Mouse (Mus musculus) bone marrow macrophage, adult 2 months (primary cell): Measurements from ENCODE around the gene Emc7. TPM values are rescaled to one million over a fixed set of nuclear protein-coding genes. Genes with fewer than 3 reads are reported as not detected.

ENCODE experiments used
- H3K27ac ChIP-seq: 2 replicates; pipeline ENCODE4 v1.5.1; 2012; ENCODE audit warnings: low read depth, low read length; ENCODE audit not compliant: insufficient read depth
- H3K4me1 ChIP-seq: 2 replicates; pipeline ENCODE4 v1.6.1; 2012; ENCODE audit warnings: low read length; ENCODE audit not compliant: control insufficient read depth, insufficient read depth
- H3K4me3 ChIP-seq: 2 replicates; pipeline ENCODE4 v1.5.1; 2012; ENCODE audit warnings: mild to moderate bottlenecking, low read length, moderate library complexity; ENCODE audit not compliant: insufficient read depth
- CTCF ChIP-seq: IDR thresholded peaks from 2 replicates; pipeline ENCODE4 v1.5.1; 2012; ENCODE audit warnings: low read depth, mild to moderate bottlenecking, low read length, moderate library complexity
- POLR2A ChIP-seq: IDR thresholded peaks from 2 replicates; pipeline ENCODE4 v1.6.1; 2012; ENCODE audit warnings: mild to moderate bottlenecking, low read depth, low read length, borderline replicate concordance
- polyA plus RNA-seq: library from polyadenylated mRNA; stranded (reverse); fragments of >200 nt; gene quantifications from 2 replicates; pipeline ENCODE4 v1.2.4, GENCODE M21; 2012; ENCODE audit not compliant: missing spikeins, insufficient read depth, insufficient read length

The Emc7 gene
- polyA plus RNA-seq, 1 experiment = 21.8 TPM

- no peak for TF ChIP-seq POLR2A
- TF ChIP-seq CTCF = no peak
- H3K4me1 ChIP-seq = no peaks in the 10 kb centered on the region
- no peak overlapping the region for H3K4me3 ChIP-seq
- no peak overlapping the region for H3K27ac ChIP-seq
Observed at GRCm38 (mm10) chr2:112517218-112517617, 62.4 kb downstream of the Emc7 start.

GRCm38 (mm10) chr2:112518541-112518940 lies 63.7 kb downstream of the Emc7 start:
- Histone ChIP-seq H3K4me3 (no peak overlapping the region), H3K27ac (no peak overlapping the region), H3K4me1 (no peaks in the 10 kb centered on the region)
- TF ChIP-seq CTCF (no peak), POLR2A (no peak)

- Histone ChIP-seq H3K4me3 (no peak overlapping the region), H3K4me1 (no peaks in the 10 kb centered on the region), H3K27ac (no peak overlapping the region)
- no peak for TF ChIP-seq CTCF
Observed at GRCm38 (mm10) chr2:112520526-112521482, 66.0 kb downstream of the Emc7 start.

Other genes starting within 250 kb of the Emc7 start
- gene Lpcat4, start 215.5 kb upstream of the Emc7 start, polyA plus RNA-seq = 5.0 and 5.5 TPM in 2 replicates
- not detected in 2 replicates for gene Nutm1, start 195.7 kb upstream of the Emc7 start, polyA plus RNA-seq
- 52.6 and 58.5 TPM in 2 replicates for gene Nop10, start 193.1 kb upstream of the Emc7 start, polyA plus RNA-seq
- 101 and 110 TPM in 2 replicates for gene Slc12a6, start 189.2 kb upstream of the Emc7 start, polyA plus RNA-seq
- gene Gm21985, start 188.7 kb upstream of the Emc7 start, polyA plus RNA-seq = not detected in 2 replicates
- 49.9 and 58.9 TPM in 2 replicates for gene Emc4, start 87.0 kb upstream of the Emc7 start, polyA plus RNA-seq
- gene Katnbl1, start 75.8 kb upstream of the Emc7 start, polyA plus RNA-seq = 21.9 and 25.2 TPM in 2 replicates
- gene Chrm5, start 25.8 kb downstream of the Emc7 start, polyA plus RNA-seq = not detected in 2 replicates
- gene Aven, start 38.0 kb downstream of the Emc7 start, polyA plus RNA-seq = 8.9 and 9.4 TPM in 2 replicates